Mouse (Mus musculus) CH12.LX (cell line): Measurements from ENCODE around the gene Olfr93. TPM values are rescaled to one million over a fixed set of nuclear protein-coding genes. Genes with fewer than 3 reads are reported as not detected.

ENCODE experiments used
- DNase-seq: peaks from one replicate; pipeline ENCODE4 v3.0.0-alpha.2; 2013; ENCODE audit errors: extremely low read depth
- H3K27ac ChIP-seq: 2 replicates; pipeline ENCODE4 v1.5.1; 2012; ENCODE audit warnings: low read depth, mild to moderate bottlenecking, control low read depth, moderate library complexity; ENCODE audit not compliant: insufficient read depth
- H3K27me3 ChIP-seq: replicated peaks from 2 replicates; pipeline ENCODE3; 2012; ENCODE audit warnings: inconsistent platforms
- H3K36me3 ChIP-seq, 2 experiments: replicated peaks in 1 of 2; 2 replicates each; pipeline versions ENCODE3 to v1.6.1; 2012; ENCODE audit warnings: inconsistent platforms in 1 of 2, low read length in 1 of 2, mild to moderate bottlenecking in 1 of 2, mixed read lengths in 1 of 2, moderate library complexity in 1 of 2; ENCODE audit not compliant: control insufficient read depth in 1 of 2, insufficient read depth in 1 of 2
- H3K4me1 ChIP-seq, 2 experiments: 2 replicates each; pipeline ENCODE4 v1.6.1; 2012; ENCODE audit warnings: inconsistent platforms in 1 of 2, moderate library complexity in 1 of 2; ENCODE audit not compliant: insufficient read depth in 2 of 2, control insufficient read depth in 1 of 2
- H3K4me2 ChIP-seq: 2 replicates; pipeline ENCODE4 v1.6.1; 2012; ENCODE audit warnings: low read depth, mild to moderate bottlenecking, control low read depth; ENCODE audit not compliant: poor library complexity, insufficient read depth, severe bottlenecking
- H3K4me3 ChIP-seq, 3 experiments: fragments of 150-350 bp in 1 of 3; sonication (generic) in 1 of 3; replicated peaks in 1 of 3; 2 replicates each; pipeline versions ENCODE3 to v1.5.1; 2011 to 2012; ENCODE audit warnings: low read depth in 2 of 3, low read length in 2 of 3, mild to moderate bottlenecking in 2 of 3, moderate library complexity in 2 of 3, control low read depth in 1 of 3, improper control_type of control experiment in 1 of 3, inconsistent platforms in 1 of 3, mixed read lengths in 1 of 3; ENCODE audit not compliant: poor library complexity in 1 of 3
- H3K79me2 ChIP-seq: replicated peaks from 2 replicates; pipeline ENCODE4 v1.6.1; 2012; ENCODE audit warnings: mild to moderate bottlenecking, moderate library complexity; ENCODE audit not compliant: control insufficient read depth, poor library complexity, insufficient read depth, severe bottlenecking; ENCODE audit errors: extremely low read depth
- H3K9ac ChIP-seq: 2 replicates; pipeline ENCODE4 v1.6.1; 2012; ENCODE audit warnings: low read depth, mild to moderate bottlenecking, control low read depth, moderate library complexity; ENCODE audit not compliant: insufficient read depth
- H3K9me3 ChIP-seq: replicated peaks from 2 replicates; pipeline ENCODE3; 2012; ENCODE audit warnings: low read length, inconsistent platforms, mixed read lengths
- BHLHE40 ChIP-seq: IDR thresholded peaks from 2 replicates; pipeline ENCODE4 v1.6.1; 2011; ENCODE audit warnings: mild to moderate bottlenecking, low read depth, low read length, improper control_type of control experiment
- CHD2 ChIP-seq: IDR thresholded peaks from 2 replicates; pipeline ENCODE4 v1.6.1; 2011; ENCODE audit warnings: low read length, improper control_type of control experiment
- CTCF ChIP-seq, 2 experiments: IDR thresholded peaks in 1 of 2; conservative IDR thresholded peaks in 1 of 2; 2 replicates each; pipeline ENCODE4 v1.5.1; 2011 to 2012; ENCODE audit warnings: low read depth in 2 of 2, low read length in 2 of 2, improper control_type of control experiment in 1 of 2, inconsistent platforms in 1 of 2, mild to moderate bottlenecking in 1 of 2, moderate library complexity in 1 of 2
- E2F4 ChIP-seq: IDR thresholded peaks from 2 replicates; pipeline ENCODE4 v1.6.1; 2011; ENCODE audit warnings: low read depth, low read length, improper control_type of control experiment; ENCODE audit not compliant: insufficient replicate concordance
- ELF1 ChIP-seq: IDR thresholded peaks from 2 replicates; pipeline ENCODE4 v1.6.1; 2014; ENCODE audit warnings: low read depth, mild to moderate bottlenecking, inconsistent platforms, low read length, improper control_type of control experiment
- EP300 ChIP-seq: IDR thresholded peaks from 2 replicates; pipeline ENCODE4 v1.6.1; 2011; ENCODE audit warnings: low read length, improper control_type of control experiment
- ETS1 ChIP-seq: conservative IDR thresholded peaks from 2 replicates; pipeline ENCODE4 v1.6.1; 2012; ENCODE audit warnings: low read depth, mild to moderate bottlenecking, inconsistent platforms, low read length, improper control_type of control experiment, moderate library complexity
- HCFC1 ChIP-seq: IDR thresholded peaks from 2 replicates; pipeline ENCODE4 v1.6.1; 2012; ENCODE audit warnings: low read depth, mild to moderate bottlenecking, inconsistent platforms, low read length, improper control_type of control experiment
- JUN ChIP-seq: IDR thresholded peaks from 2 replicates; pipeline ENCODE4 v1.6.1; 2011; ENCODE audit warnings: low read depth, mild to moderate bottlenecking, low read length, improper control_type of control experiment, moderate library complexity; ENCODE audit not compliant: insufficient read depth
- JUND ChIP-seq: conservative IDR thresholded peaks from 2 replicates; pipeline ENCODE4 v1.6.1; 2011; ENCODE audit warnings: low read depth, low read length, improper control_type of control experiment
- KAT2A ChIP-seq: IDR thresholded peaks from 2 replicates; pipeline ENCODE4 v1.6.1; 2012; ENCODE audit warnings: low read length, improper control_type of control experiment, inconsistent platforms; ENCODE audit not compliant: insufficient replicate concordance
- MAFK ChIP-seq: IDR thresholded peaks from 2 replicates; pipeline ENCODE4 v1.6.1; 2011; ENCODE audit warnings: low read length, improper control_type of control experiment; ENCODE audit not compliant: insufficient replicate concordance
- MAX ChIP-seq: IDR thresholded peaks from 2 replicates; pipeline ENCODE4 v1.6.1; 2011; ENCODE audit warnings: low read length, improper control_type of control experiment
- MAZ ChIP-seq: IDR thresholded peaks from 2 replicates; pipeline ENCODE4 v1.6.1; 2012; ENCODE audit warnings: low read depth, mild to moderate bottlenecking, inconsistent platforms, low read length, improper control_type of control experiment, moderate library complexity
- MEF2A ChIP-seq: IDR thresholded peaks from 2 replicates; pipeline ENCODE4 v1.6.1; 2014; ENCODE audit warnings: low read depth, mild to moderate bottlenecking, inconsistent platforms, low read length, improper control_type of control experiment, borderline replicate concordance
- MXI1 ChIP-seq: IDR thresholded peaks from 2 replicates; pipeline ENCODE4 v1.6.1; 2011; ENCODE audit warnings: mild to moderate bottlenecking, low read depth, low read length, improper control_type of control experiment
- NELFE ChIP-seq: IDR thresholded peaks from 2 replicates; pipeline ENCODE4 v1.6.1; 2011; ENCODE audit warnings: low read depth, low read length, improper control_type of control experiment
- NRF1 ChIP-seq: IDR thresholded peaks from 2 replicates; pipeline ENCODE4 v1.6.1; 2014; ENCODE audit warnings: low read depth, mild to moderate bottlenecking, inconsistent platforms, low read length, improper control_type of control experiment, moderate library complexity
- PAX5 ChIP-seq: IDR thresholded peaks from 2 replicates; pipeline ENCODE4 v1.6.1; 2012; ENCODE audit warnings: low read length, inconsistent platforms, mixed read lengths
- POLR2A ChIP-seq: IDR thresholded peaks from 2 replicates; pipeline ENCODE4 v1.6.1; 2011; ENCODE audit warnings: low read depth, mild to moderate bottlenecking, improper control_type of control experiment, low read length
- RAD21 ChIP-seq: IDR thresholded peaks from 2 replicates; pipeline ENCODE4 v1.6.1; 2011; ENCODE audit warnings: low read depth, mild to moderate bottlenecking, low read length, improper control_type of control experiment, moderate library complexity
- SIN3A ChIP-seq: IDR thresholded peaks from 2 replicates; pipeline ENCODE4 v1.6.1; 2012; ENCODE audit warnings: low read length, improper control_type of control experiment, inconsistent platforms
- SMC3 ChIP-seq: IDR thresholded peaks from 2 replicates; pipeline ENCODE4 v1.6.1; 2011; ENCODE audit warnings: low read depth, low read length, improper control_type of control experiment
- TBP ChIP-seq: conservative IDR thresholded peaks from 2 replicates; pipeline ENCODE4 v1.6.1; 2011; ENCODE audit warnings: low read depth, low read length, improper control_type of control experiment
- TCF12 ChIP-seq: IDR thresholded peaks from 2 replicates; pipeline ENCODE4 v1.6.1; 2014; ENCODE audit warnings: low read depth, mild to moderate bottlenecking, inconsistent platforms, low read length, improper control_type of control experiment
- UBTF ChIP-seq: IDR thresholded peaks from 2 replicates; pipeline ENCODE4 v1.6.1; 2012; ENCODE audit warnings: low read depth, mild to moderate bottlenecking, inconsistent platforms, low read length, improper control_type of control experiment, moderate library complexity
- USF2 ChIP-seq: conservative IDR thresholded peaks from 2 replicates; pipeline ENCODE4 v1.6.1; 2011; ENCODE audit warnings: low read depth, low read length, improper control_type of control experiment
- ZC3H11A ChIP-seq: IDR thresholded peaks from 2 replicates; pipeline ENCODE4 v1.6.1; 2012; ENCODE audit warnings: low read depth, mild to moderate bottlenecking, inconsistent platforms, low read length, improper control_type of control experiment
- ZKSCAN1 ChIP-seq: IDR thresholded peaks from 2 replicates; pipeline ENCODE4 v1.6.1; 2012; ENCODE audit warnings: low read depth, inconsistent platforms, low read length, improper control_type of control experiment, borderline replicate concordance
- ZMIZ1 ChIP-seq: IDR thresholded peaks from 2 replicates; pipeline ENCODE4 v1.6.1; 2012; ENCODE audit warnings: low read depth, mild to moderate bottlenecking, inconsistent platforms, low read length, improper control_type of control experiment
- dilution Hi-C: fragments of 300-500 bp; cut with MboI; formaldehyde crosslinking; loops from 2 replicates; pipeline ENCODE4 v1.14.3; 2020; ENCODE audit warnings: low sequenced_read_pairs; ENCODE audit not compliant: extremely low pct_unique_long_range_greater_than_20kb, extremely low pct_ligation_motif_present
- in situ Hi-C: fragments of 300-500 bp; cut with MboI; formaldehyde crosslinking; loops from 3 replicates; pipeline ENCODE4 v1.14.3; 2019; ENCODE audit warnings: low sequenced_read_pairs, low pct_ligation_motif_present, low pct_unique_long_range_greater_than_20kb, mixed read lengths
- polyA plus RNA-seq: library from polyadenylated mRNA; unstranded; fragments of >175 nt; gene quantifications from 2 replicates; pipeline ENCODE4 v1.2.1, GENCODE M21; 2012; ENCODE audit warnings: low read depth; ENCODE audit not compliant: insufficient read length
- total RNA-seq, 2 experiments: library from RNA; depleted of rRNA; stranded (reverse); fragments of 300-350 nt in 1 of 2; fragments of >200 nt in 1 of 2; gene quantifications; 2 replicates each; pipeline ENCODE4 v1.2.3; 2012 to 2014

Gene Olfr93
- total and polyA plus RNA-seq, 3 experiments, result not detected

DNA sequence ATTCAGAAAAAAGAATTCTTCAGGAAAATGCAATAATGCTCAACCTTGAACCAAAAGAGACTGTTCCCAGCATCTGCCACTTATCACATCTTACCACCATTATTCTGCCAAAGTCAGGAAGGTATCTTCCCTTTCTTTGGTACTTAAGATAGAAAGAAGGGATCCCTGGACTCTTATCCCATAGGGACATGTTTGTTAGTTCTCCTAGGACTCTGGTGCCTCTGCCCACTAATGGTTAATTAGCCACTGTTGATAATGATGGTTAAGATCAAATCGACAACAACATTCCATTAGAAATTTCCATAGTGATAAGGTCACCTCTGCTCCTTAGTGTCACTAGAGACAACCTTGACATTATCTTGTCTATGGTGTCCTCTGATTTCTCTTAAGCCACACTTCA is 63.1 kb downstream of the Olfr93 start, which contains the start of gene Olfr91:
TSS of gene Olfr91 (minus strand) at position 101 of the 400 bp plus-strand sequence.
- Histone ChIP-seq H3K79me2 (no peaks in the 10 kb centered on the region), H3K36me3 (no peaks in the 10 kb centered on the region), H3K4me3 (no peak within 1 kb of the TSS), H3K9me3 (no peaks in the 10 kb centered on the region), H3K27me3 (peaks cover 6% of the 10 kb centered on the region), H3K9ac (no peak within 1 kb of the TSS), H3K4me1 (no peaks in the 10 kb centered on the region), H3K4me2 (no peak within 1 kb of the TSS), H3K27ac (no peak within 1 kb of the TSS)
- in situ Hi-C loops, result no loop called here
- dilution Hi-C loops, result no loop called here
- DNase-seq, result no peak
- no peak for TF ChIP-seq UBTF
- no peak for TF ChIP-seq ELF1
- TF ChIP-seq MAX, result no peak
- no peak for TF ChIP-seq KAT2A
- TF ChIP-seq JUND, result no peak
- TF ChIP-seq MAZ, result no peak
- no peak for TF ChIP-seq MXI1
- no peak for TF ChIP-seq ETS1
- no peak for TF ChIP-seq E2F4
- no peak for TF ChIP-seq TCF12
- TF ChIP-seq MEF2A, result no peak
- TF ChIP-seq CHD2, result no peak
- no peak for TF ChIP-seq CTCF (conservative IDR thresholded peaks at IDR 0.05 in 1 of 2, IDR thresholded peaks at IDR 0.05 in 1 of 2; ENCODE audit: low read depth in 2 of 2, low read length in 2 of 2)

DNA sequence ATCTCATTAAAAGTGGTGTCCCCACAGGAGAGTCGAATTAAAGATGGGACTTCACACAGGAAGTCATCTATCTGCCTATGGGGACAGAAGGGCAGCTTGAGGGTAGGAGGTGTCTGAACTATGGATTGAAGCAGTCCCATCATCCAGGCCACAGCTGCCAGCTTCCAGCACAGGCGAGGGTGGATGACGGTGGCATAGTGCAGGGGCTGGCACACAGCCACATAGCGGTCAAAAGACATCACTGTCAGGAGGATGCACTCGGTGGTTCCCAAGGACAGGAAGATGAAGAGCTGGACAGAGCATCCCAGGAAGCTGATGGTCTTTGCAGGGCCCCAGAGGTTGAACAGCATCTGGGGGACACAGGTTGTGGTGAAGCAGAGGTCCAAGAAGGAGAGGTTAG is 68.0 kb downstream of the Olfr93 start:
- no peak for DNase-seq
- in situ Hi-C loops (no loop called here), dilution Hi-C loops (no loop called here)
- no peak overlapping the region for H3K4me2 ChIP-seq
- no peaks in the 10 kb centered on the region for H3K9me3 ChIP-seq
- H3K79me2 ChIP-seq, result no peaks in the 10 kb centered on the region
- no peak for TF ChIP-seq BHLHE40
- TF ChIP-seq NRF1, result no peak
- no peak for TF ChIP-seq JUN
- no peaks in the 10 kb centered on the region for H3K4me1 ChIP-seq
- no peaks in the 10 kb centered on the region for H3K36me3 ChIP-seq
- H3K9ac ChIP-seq, result no peak overlapping the region
- no peak overlapping the region for H3K4me3 ChIP-seq
- no peak overlapping the region for H3K27ac ChIP-seq
- H3K27me3 ChIP-seq, result peaks cover 14% of the 10 kb centered on the region

DNA sequence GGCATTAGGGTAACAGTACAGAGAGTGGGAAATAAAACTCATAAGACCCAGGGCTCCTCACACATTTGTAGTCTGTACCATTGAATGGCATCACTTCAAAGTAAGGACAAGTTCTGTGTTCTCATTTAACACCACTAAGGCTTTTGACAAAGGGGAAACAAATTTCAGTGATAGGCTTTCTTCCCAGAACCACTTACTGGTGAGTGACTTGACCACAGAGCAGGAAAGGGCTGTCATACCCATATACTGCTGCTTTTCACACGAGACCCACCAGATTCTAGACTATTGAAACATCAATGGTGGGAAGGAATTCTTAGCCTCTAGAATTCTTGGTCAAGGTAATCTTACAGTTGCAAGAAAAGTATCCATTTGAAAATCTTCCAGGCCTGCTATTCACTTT is 69.1 kb downstream of the Olfr93 start:
- Histone ChIP-seq H3K4me3 (no peak overlapping the region), H3K36me3 (no peaks in the 10 kb centered on the region), H3K4me1 (no peaks in the 10 kb centered on the region), H3K9me3 (no peaks in the 10 kb centered on the region), H3K27ac (no peak overlapping the region), H3K79me2 (no peaks in the 10 kb centered on the region), H3K27me3 (peaks cover 14% of the 10 kb centered on the region), H3K4me2 (no peak overlapping the region), H3K9ac (no peak overlapping the region)
- DNase-seq, result no peak
- dilution Hi-C loops (no loop called here), in situ Hi-C loops (no loop called here)
- no peak for TF ChIP-seq CTCF (conservative IDR thresholded peaks at IDR 0.05 in 1 of 2, IDR thresholded peaks at IDR 0.05 in 1 of 2; ENCODE audit: low read depth in 2 of 2, low read length in 2 of 2)
- no peak for TF ChIP-seq HCFC1
- no peak for TF ChIP-seq PAX5
- no peak for TF ChIP-seq RAD21
- no peak for TF ChIP-seq SMC3
- no peak for TF ChIP-seq EP300
- no peak for TF ChIP-seq ZC3H11A
- no peak for TF ChIP-seq ZMIZ1
- TF ChIP-seq POLR2A, result no peak
- TF ChIP-seq ZKSCAN1, result no peak
- no peak for TF ChIP-seq TBP
- TF ChIP-seq SIN3A, result no peak
- TF ChIP-seq USF2, result no peak
- TF ChIP-seq MAFK, result no peak
- TF ChIP-seq JUND, result no peak
- TF ChIP-seq NELFE, result no peak
